Mouse (Mus musculus) lung, postnatal 14 days (tissue): ENCODE measurements around the gene Ptprs.

ENCODE experiments used
- DNase-seq: peaks from one replicate; pipeline ENCODE4 v3.0.0; 2021

The Ptprs gene

DNA sequence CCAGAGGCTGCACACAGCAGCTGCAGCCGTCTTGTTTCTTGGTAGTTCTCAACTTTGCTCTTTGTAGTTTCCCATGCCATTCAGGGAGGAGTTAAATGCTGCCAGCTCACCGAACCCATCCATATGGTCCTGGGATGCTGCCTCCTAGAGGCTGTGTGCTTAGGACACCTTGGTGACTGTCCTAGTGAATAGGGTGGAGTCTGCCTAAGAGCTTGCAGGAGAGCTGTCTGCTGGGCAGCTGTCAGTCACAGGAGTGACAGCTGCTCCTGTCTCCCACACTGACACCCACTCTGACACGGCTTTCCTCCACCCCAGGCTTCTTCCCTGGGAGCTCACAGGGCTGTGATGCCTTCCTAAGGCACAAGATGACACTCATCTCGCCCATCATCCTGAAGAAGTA, 104.2 kb downstream of the Ptprs start:
- no peak for DNase-seq

DNA sequence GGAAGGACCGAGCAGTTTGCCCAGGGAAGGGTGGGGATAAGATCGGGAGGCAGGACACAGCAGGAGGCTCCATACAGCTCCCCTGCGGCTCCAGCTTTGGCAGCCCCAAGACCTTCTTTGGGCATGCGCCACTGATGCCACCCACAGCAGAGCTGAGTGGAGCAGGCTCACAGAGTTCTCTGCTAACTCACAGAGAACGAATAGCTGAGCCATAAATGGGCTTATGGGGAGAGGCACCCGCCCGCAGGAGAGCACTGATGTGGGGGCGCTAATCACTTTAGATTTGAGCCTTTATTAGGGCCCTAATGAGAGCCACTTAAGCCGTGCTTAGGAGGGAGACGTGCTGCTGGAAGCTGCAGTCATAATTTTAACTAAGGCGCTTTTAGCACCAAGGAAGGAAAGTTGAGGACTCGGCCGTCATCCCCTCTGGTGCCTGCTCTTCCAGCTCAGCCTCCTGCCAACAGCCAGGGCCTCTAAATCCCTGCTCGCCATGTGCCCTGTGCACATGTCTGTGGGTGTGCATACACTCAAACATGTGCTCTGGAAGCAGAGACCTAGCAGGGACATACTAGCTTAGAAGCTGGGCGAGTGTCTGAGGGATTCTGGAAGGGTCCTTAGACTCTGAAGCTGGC, 105.1 kb downstream of the Ptprs start:
- no peak for DNase-seq

DNA sequence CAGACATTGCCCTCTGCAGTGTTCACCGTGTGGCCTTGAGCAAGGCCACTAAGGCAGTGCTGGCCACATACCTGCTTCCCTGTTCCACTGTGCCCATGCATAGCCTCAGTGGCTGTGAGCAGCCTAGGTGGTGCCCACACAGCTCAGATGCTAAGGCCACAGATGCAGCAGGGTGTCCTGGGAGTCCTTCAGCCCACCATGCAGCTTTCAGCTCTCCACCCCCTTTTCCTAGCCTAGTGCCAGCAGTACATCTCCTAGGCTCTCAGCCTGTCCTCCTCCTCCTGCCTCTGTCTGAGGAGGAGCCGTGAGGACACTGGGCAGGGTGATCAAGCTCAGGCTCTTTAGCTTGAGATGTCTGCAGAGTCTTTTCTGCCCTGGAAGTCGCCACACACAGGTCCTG, 106.2 kb downstream of the Ptprs start:
- DNase-seq: no peak

DNA sequence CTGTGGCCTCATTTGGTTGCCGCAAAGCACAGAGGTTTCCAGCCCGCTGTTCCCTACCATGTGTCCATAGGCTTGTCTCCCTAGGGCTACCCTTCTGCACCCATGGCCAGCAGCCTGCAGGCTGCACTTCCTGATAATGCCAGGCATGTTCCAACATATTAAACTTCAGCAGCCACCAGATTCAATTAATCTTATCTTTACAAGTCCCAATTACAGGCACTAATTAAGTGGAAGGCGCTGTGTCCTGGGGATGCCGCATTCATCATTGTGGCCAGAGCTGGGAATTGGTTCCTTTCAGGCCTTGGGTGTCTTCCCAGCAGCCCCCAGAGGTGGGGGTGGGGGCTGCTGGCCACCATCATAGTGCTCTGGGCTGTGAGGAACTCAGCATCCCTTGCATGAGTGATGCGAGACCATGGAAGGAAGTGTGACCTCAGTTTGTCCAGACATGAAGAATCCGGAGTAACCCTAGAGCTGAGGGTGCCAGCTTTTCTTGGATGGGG, 107.9 kb downstream of the Ptprs start:
- no peak for DNase-seq

DNA sequence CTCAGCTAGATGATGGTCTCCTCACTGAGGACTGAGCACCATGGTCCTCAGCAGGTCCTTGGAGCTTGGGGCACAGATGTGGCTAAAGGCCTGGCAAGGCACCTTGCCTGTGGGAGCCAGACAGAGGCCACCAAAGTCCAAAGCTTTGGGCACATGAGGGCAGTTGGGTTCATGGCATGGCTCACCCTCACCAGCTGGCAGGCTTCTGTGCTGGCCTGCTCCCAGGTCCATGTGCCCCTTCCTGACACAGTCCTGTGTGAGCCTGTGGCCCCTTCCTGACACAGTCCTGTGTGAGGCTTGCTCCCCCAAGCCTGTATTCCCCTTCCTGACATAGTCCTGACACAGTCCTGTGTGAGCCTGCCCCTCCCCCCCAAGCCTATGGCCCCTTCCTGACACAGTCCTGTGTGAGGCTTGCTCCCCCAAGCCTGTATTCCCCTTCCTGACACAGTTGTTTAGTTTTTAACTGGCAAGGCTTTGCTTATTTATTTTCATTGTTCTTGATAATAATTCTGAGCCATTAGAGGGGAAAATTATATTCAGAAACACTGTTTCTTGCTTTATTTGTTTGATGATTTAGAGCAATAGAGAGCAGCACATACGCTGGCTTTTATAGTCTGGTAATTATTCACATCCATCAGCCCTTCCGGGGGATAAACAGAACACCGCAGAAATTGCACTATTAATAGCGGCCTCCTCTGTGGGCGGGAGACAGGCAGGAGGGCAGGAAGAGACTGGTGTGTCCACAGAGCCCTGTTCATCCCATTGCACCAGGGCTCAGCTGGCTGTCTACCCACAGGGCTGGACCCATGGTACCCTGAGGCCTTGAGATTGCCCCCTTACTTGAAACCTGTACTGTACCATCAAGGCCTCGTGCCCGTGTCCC, 110.3 kb downstream of the Ptprs start:
- no peak for DNase-seq
